Mouse (Mus musculus) ES-Bruce4 (cell line): Measurements from ENCODE around the gene Adam8.
A peak's percentile ranks its signal among the peaks of the same experiment; 100 is the strongest.

Source experiments
- CTCF ChIP-seq: IDR thresholded peaks from one replicate; pipeline ENCODE4 v1.8.1; 2011; ENCODE audit warnings: low read depth, low read length
- POLR2A ChIP-seq: IDR thresholded peaks from one replicate; pipeline ENCODE4 v1.8.1; 2011; ENCODE audit warnings: low read length; ENCODE audit not compliant: insufficient read depth

- TF ChIP-seq POLR2A = peak; percentile 97
- TF ChIP-seq CTCF = no peak
Observed at GRCm38 (mm10) chr7:139943674-139944281, 48.6 kb downstream of the Adam8 start, which contains the start of gene Utf1.
